Mouse (Mus musculus): ENCODE data around the gene Vcan. TPM values are rescaled to one million over a fixed set of nuclear protein-coding genes. Genes with fewer than 3 reads are reported as not detected.
A peak's percentile ranks its signal among the peaks of the same experiment; 100 is the strongest.

Gene Vcan
- 1.4 and 2.7 TPM in 2 replicates for polyA plus RNA-seq (2012; rRNA removed)

DNA sequence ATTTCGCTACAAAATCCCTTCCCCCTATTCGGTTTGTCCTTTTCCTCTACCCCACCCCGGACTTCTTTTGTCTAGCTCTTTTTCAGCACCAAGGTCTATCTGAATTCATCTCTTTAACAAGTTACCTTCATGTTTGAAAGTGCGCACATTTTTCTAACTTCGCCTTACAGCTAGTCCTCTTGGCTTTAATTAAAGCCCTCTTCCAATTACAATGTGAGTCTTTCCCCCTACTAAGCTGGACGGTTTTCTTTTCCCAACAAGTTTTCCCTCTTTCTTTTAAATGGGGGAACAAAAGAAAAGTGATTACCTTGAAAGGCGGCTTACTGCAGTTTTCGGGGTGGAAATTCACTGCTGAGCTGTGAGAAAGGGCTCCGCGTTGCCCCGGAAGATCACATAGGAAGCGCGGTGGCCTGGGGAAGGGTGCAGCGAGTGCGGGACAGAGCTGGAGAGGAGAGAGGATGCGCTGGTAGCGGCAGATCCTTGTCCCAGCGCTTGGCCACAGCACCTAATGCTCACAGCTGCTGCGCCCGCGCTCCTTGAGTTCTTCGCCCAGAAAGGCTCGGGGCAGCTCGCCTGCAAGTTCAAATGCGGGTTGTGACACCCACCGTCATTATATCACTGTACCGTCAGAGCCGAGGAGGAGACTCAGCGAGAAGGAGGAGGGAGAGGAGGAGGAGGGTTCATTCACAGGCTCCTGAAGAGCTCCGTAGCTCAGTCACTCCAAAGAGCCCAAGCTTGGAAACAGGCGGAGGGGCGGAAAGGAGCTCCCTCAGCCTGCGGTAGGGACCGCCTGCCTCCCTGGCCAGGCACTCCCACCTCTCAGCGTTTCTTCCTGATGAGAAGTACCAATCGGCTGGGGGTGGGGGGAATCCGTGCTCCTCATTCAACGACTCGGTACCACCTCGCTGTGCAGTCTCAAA lies at the start of gene Vcan:
Gene Vcan, minus strand, starts transcription at position 744 of the 920 bp plus-strand sequence.
- Histone ChIP-seq H3K27me3 (ENCODE audit: control insufficient read depth, insufficient read depth, low read length) (peaks cover 13% of the 10 kb centered on the region), H3K36me3 (ENCODE audit: control insufficient read depth, insufficient read depth, low read length) (no peaks in the 10 kb centered on the region), H3K4me3 (ENCODE audit: control insufficient read depth, insufficient read depth, low read length) (no peak within 1 kb of the TSS), H3K27ac (ENCODE audit: control insufficient read depth, insufficient read depth, low read length) (no peak within 1 kb of the TSS), H3K4me1 (replicated peaks; ENCODE audit: control insufficient read depth, insufficient read depth, low read length) (peaks cover 14% of the 10 kb centered on the region)
- TF ChIP-seq CTCF (IDR thresholded peaks at IDR 0.05; ENCODE audit: borderline replicate concordance, control insufficient read depth, extremely low read depth, insufficient read depth, low read length, poor library complexity) (no peak), POLR2A (IDR thresholded peaks at IDR 0.05; ENCODE audit: control insufficient read depth, extremely low read depth, insufficient read depth, low read length, poor library complexity) (no peak)
- DNase-seq = peak; percentile 3
- 2% methylated on average over 40 of the region's 40 CpGs for WGBS

DNA sequence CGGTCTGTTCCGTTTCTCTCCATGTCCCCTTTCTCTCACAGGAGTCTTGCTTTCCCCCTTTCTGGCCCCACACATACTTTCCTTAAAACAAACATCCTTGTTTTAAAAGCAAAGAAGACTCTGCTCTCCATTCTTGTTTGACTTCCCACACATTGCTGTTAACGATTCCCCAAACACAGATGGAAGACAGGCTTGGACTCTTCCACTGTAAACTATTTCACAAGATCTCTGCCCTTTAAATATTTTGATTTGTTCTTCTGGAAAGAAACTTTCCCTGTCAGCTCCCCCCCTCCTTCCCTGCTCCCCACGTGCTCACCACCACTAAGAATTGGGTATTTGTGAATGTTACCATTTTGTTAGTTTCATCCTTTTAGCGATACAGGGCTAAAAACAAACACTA lies 49.2 kb upstream of the Vcan start:
- no peak for DNase-seq
- Histone ChIP-seq H3K4me1 (replicated peaks; ENCODE audit: control insufficient read depth, insufficient read depth, low read length) (no peaks in the 10 kb centered on the region), H3K27me3 (ENCODE audit: control insufficient read depth, insufficient read depth, low read length) (no peaks in the 10 kb centered on the region), H3K4me3 (ENCODE audit: control insufficient read depth, insufficient read depth, low read length) (no peak overlapping the region), H3K36me3 (ENCODE audit: control insufficient read depth, insufficient read depth, low read length) (no peaks in the 10 kb centered on the region), H3K27ac (ENCODE audit: control insufficient read depth, insufficient read depth, low read length) (no peak overlapping the region)
- TF ChIP-seq CTCF (IDR thresholded peaks at IDR 0.05; ENCODE audit: borderline replicate concordance, control insufficient read depth, extremely low read depth, insufficient read depth, low read length, poor library complexity) = no peak
- no peak for TF ChIP-seq POLR2A (IDR thresholded peaks at IDR 0.05; ENCODE audit: control insufficient read depth, extremely low read depth, insufficient read depth, low read length, poor library complexity)
- 79% methylated on average over 5 of the region's 5 CpGs for WGBS

DNA sequence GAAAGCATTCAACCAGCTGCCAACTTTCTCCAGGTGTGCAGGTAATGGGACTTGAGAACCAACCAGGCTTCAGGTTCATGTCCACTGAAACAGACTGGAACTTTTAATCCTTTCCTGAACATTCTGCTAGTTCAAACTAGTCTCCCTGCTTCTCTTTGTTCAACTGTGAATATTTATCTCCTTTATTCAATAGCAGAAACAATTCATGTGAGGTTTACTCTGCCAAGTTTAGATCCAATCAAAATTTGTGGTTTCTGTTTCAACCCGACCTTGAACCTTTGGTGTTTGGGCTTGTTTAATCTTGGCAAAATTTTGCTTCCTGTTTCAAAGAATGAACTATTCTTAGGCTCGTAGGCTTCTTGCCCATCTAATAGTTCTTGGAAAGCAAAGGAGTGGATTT lies 40.6 kb upstream of the Vcan start:
- WGBS = 2% methylated on average over 2 of the region's 2 CpGs
- DNase-seq = no peak
- TF ChIP-seq POLR2A (IDR thresholded peaks at IDR 0.05; ENCODE audit: control insufficient read depth, extremely low read depth, insufficient read depth, low read length, poor library complexity) (no peak), CTCF (IDR thresholded peaks at IDR 0.05; ENCODE audit: borderline replicate concordance, control insufficient read depth, extremely low read depth, insufficient read depth, low read length, poor library complexity) (no peak)

DNA sequence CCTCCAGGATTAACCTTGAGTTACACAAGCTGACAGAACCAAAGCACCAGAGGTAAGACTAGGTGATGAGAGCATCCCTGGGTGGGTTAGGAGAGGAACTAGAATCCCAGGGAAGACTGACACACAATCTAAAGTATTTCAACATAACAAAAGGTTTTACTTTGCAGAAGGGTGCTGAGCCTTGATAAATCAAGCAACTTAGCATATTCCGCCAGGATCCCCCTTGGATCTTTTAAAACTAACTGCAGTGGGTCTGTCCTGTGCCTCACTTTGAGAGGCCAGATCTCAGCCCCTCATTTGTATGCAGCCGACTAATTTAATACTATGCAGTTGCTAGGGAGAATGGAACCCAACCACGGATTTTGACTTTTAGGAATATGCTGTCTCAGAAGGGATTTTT lies 38.0 kb upstream of the Vcan start:
- no peak for DNase-seq
- H3K27ac ChIP-seq (ENCODE audit: control insufficient read depth, insufficient read depth, low read length) = no peak overlapping the region
- no peaks in the 10 kb centered on the region for H3K4me1 ChIP-seq (replicated peaks; ENCODE audit: control insufficient read depth, insufficient read depth, low read length)
- WGBS = 84% methylated on average over 3 of the region's 3 CpGs
- H3K27me3 ChIP-seq (ENCODE audit: control insufficient read depth, insufficient read depth, low read length) = no peaks in the 10 kb centered on the region
- H3K4me3 ChIP-seq (ENCODE audit: control insufficient read depth, insufficient read depth, low read length) = no peak overlapping the region
- no peaks in the 10 kb centered on the region for H3K36me3 ChIP-seq (ENCODE audit: control insufficient read depth, insufficient read depth, low read length)
- TF ChIP-seq CTCF (IDR thresholded peaks at IDR 0.05; ENCODE audit: borderline replicate concordance, control insufficient read depth, extremely low read depth, insufficient read depth, low read length, poor library complexity) (no peak), POLR2A (IDR thresholded peaks at IDR 0.05; ENCODE audit: control insufficient read depth, extremely low read depth, insufficient read depth, low read length, poor library complexity) (no peak)

More for the DNA sequence above, 40.6 kb upstream of the Vcan start:
- no peak overlapping the region for H3K27ac ChIP-seq (ENCODE audit: control insufficient read depth, insufficient read depth, low read length)
- H3K36me3 ChIP-seq (ENCODE audit: control insufficient read depth, insufficient read depth, low read length) = no peaks in the 10 kb centered on the region
- no peaks in the 10 kb centered on the region for H3K4me1 ChIP-seq (replicated peaks; ENCODE audit: control insufficient read depth, insufficient read depth, low read length)
- no peaks in the 10 kb centered on the region for H3K27me3 ChIP-seq (ENCODE audit: control insufficient read depth, insufficient read depth, low read length)
- H3K4me3 ChIP-seq (ENCODE audit: control insufficient read depth, insufficient read depth, low read length) = no peak overlapping the region

DNA sequence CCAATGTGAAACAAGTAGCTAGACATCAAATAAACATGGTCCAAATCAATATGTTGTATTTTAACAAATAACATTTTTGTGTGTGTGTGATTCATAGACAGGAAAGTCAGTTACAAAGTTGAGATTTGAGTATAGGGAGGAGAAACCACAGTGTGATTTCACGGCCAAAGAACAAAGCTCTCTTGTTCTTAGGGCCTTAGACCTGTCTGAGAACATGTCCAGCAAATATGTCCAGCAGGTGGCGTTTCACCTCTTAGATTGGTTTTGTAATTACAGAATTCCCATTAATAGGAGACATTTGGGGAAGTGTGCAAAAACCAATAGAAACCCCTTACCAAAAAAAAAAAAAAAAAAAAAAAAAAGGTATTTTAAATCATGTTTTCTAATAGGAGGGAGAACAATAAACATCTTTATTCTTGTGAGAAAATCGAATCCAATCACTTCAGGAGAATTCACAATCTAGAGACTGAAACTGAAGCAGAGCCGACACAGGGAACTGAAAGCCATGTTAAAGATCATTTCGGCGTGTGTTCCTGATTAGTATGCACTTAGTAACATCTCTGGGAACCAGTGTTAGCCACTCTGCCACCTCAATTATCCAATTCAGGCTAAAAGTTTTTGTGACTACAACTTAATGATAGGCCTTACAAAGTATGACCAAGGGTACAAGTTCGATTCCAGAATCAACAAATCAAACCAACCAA lies 37.1 kb upstream of the Vcan start:
- Histone ChIP-seq H3K27me3 (ENCODE audit: control insufficient read depth, insufficient read depth, low read length) (no peaks in the 10 kb centered on the region), H3K4me3 (ENCODE audit: control insufficient read depth, insufficient read depth, low read length) (no peak overlapping the region), H3K36me3 (ENCODE audit: control insufficient read depth, insufficient read depth, low read length) (no peaks in the 10 kb centered on the region), H3K4me1 (replicated peaks; ENCODE audit: control insufficient read depth, insufficient read depth, low read length) (no peaks in the 10 kb centered on the region), H3K27ac (ENCODE audit: control insufficient read depth, insufficient read depth, low read length) (no peak overlapping the region)
- no peak for TF ChIP-seq CTCF (IDR thresholded peaks at IDR 0.05; ENCODE audit: borderline replicate concordance, control insufficient read depth, extremely low read depth, insufficient read depth, low read length, poor library complexity)
- no peak for TF ChIP-seq POLR2A (IDR thresholded peaks at IDR 0.05; ENCODE audit: control insufficient read depth, extremely low read depth, insufficient read depth, low read length, poor library complexity)
- WGBS = 66% methylated on average over 7 of the region's 7 CpGs
- no peak for DNase-seq

DNA sequence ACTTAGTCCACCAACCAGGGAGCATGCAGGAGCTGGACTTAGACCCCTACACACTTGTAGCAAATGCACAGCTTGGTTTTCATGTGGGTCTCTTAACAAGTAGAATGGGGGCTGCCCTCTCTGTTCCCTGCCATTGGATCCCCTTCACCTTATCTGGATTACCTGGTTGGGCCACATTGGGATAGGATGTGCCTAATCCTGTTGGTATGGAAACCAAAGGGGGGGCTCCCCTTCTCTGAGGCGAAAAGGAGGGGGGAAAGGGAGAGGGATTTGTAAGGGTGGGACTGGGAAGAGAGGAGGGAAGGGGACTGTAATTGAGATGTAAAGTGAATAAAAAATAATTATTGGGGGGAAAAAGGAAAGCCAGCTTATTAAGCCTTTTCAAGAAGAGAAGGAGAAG lies 35.5 kb upstream of the Vcan start:
- 92% methylated on average over 1 of the region's 1 CpGs for WGBS

More for the DNA sequence above, 35.5 kb upstream of the Vcan start:
- no peaks in the 10 kb centered on the region for H3K36me3 ChIP-seq (ENCODE audit: control insufficient read depth, insufficient read depth, low read length)
- no peak overlapping the region for H3K4me3 ChIP-seq (ENCODE audit: control insufficient read depth, insufficient read depth, low read length)
- no peak for DNase-seq
- TF ChIP-seq POLR2A (IDR thresholded peaks at IDR 0.05; ENCODE audit: control insufficient read depth, extremely low read depth, insufficient read depth, low read length, poor library complexity) = no peak
- no peak for TF ChIP-seq CTCF (IDR thresholded peaks at IDR 0.05; ENCODE audit: borderline replicate concordance, control insufficient read depth, extremely low read depth, insufficient read depth, low read length, poor library complexity)
- H3K4me1 ChIP-seq (replicated peaks; ENCODE audit: control insufficient read depth, insufficient read depth, low read length) = no peaks in the 10 kb centered on the region
- H3K27me3 ChIP-seq (ENCODE audit: control insufficient read depth, insufficient read depth, low read length) = no peaks in the 10 kb centered on the region
- no peak overlapping the region for H3K27ac ChIP-seq (ENCODE audit: control insufficient read depth, insufficient read depth, low read length)
